Mouse (Mus musculus) myocyte (in vitro differentiated cells): ENCODE measurements around the gene Krtcap3. TPM values are rescaled to one million over a fixed set of nuclear protein-coding genes. Genes with fewer than 3 reads are reported as not detected.
A peak's percentile ranks its signal among the peaks of the same experiment; 100 is the strongest.

Source experiments
- H3K27me3 ChIP-seq: one replicate; pipeline ENCODE4 v1.6.1; 2011; ENCODE audit not compliant: control insufficient read depth, insufficient read depth, insufficient read length
- H3K36me3 ChIP-seq: one replicate; pipeline ENCODE4 v1.6.1; 2011; ENCODE audit not compliant: control insufficient read depth, insufficient read depth
- H3K4me2 ChIP-seq: one replicate; pipeline ENCODE4 v1.6.1; 2011; ENCODE audit warnings: low read depth, control low read depth
- H3K4me3 ChIP-seq: one replicate; pipeline ENCODE4 v1.5.1; 2011; ENCODE audit warnings: mild to moderate bottlenecking, control low read depth, moderate library complexity
- H3K79me2 ChIP-seq: one replicate; pipeline ENCODE4 v1.6.1; 2011; ENCODE audit not compliant: control insufficient read depth, insufficient read depth
- H3ac ChIP-seq: one replicate; pipeline ENCODE4 v1.6.1; 2011; ENCODE audit not compliant: control insufficient read depth, insufficient read length
- CEBPB ChIP-seq: IDR thresholded peaks from 2 replicates; pipeline ENCODE4 v1.6.1; 2011; ENCODE audit warnings: mild to moderate bottlenecking, moderate library complexity; ENCODE audit not compliant: poor library complexity, insufficient read depth, severe bottlenecking
- E2F4 ChIP-seq: IDR thresholded peaks from one replicate; pipeline ENCODE4 v1.6.1; 2011; ENCODE audit warnings: mild to moderate bottlenecking, control low read depth, moderate library complexity; ENCODE audit not compliant: insufficient read depth
- MAX ChIP-seq: IDR thresholded peaks from one replicate; pipeline ENCODE4 v1.6.1; 2011; ENCODE audit warnings: low read depth, mild to moderate bottlenecking, control low read depth
- MYOD1 ChIP-seq, 3 experiments: IDR thresholded peaks; one replicate each; pipeline ENCODE4 v1.6.1; 2011; ENCODE audit warnings: control low read depth in 2 of 3, low read depth in 2 of 3, mild to moderate bottlenecking in 2 of 3, moderate library complexity in 1 of 3; ENCODE audit not compliant: insufficient read length in 2 of 3, control insufficient read depth in 1 of 3
- MYOG ChIP-seq, 3 experiments: IDR thresholded peaks; one replicate each; pipeline ENCODE4 v1.6.1; 2011; ENCODE audit warnings: control low read depth in 2 of 3, low read depth in 2 of 3, mild to moderate bottlenecking in 2 of 3; ENCODE audit not compliant: insufficient read length in 2 of 3, control insufficient read depth in 1 of 3, insufficient read depth in 1 of 3
- POLR2A ChIP-seq: IDR thresholded peaks from one replicate; pipeline ENCODE4 v1.6.1; 2011; ENCODE audit warnings: low read depth, mild to moderate bottlenecking, control low read depth, moderate library complexity; ENCODE audit not compliant: insufficient read length
- POLR2AphosphoS2 ChIP-seq: IDR thresholded peaks from one replicate; pipeline ENCODE4 v1.6.1; 2011; ENCODE audit warnings: low read depth, control low read depth; ENCODE audit not compliant: insufficient read length
- REST ChIP-seq: IDR thresholded peaks from one replicate; pipeline ENCODE4 v1.6.1; 2011; ENCODE audit warnings: mild to moderate bottlenecking, control low read depth, moderate library complexity; ENCODE audit not compliant: insufficient read depth, insufficient read length
- SRF ChIP-seq: IDR thresholded peaks from one replicate; pipeline ENCODE4 v1.6.1; 2011; ENCODE audit warnings: low read depth; ENCODE audit not compliant: control insufficient read depth, insufficient read length
- TCF12 ChIP-seq: IDR thresholded peaks from one replicate; pipeline ENCODE4 v1.6.1; 2011; ENCODE audit warnings: mild to moderate bottlenecking, control low read depth; ENCODE audit not compliant: poor library complexity, insufficient read depth, severe bottlenecking
- TCF3 ChIP-seq: IDR thresholded peaks from one replicate; pipeline ENCODE4 v1.6.1; 2011; ENCODE audit warnings: low read depth, control low read depth; ENCODE audit not compliant: insufficient read length
- USF1 ChIP-seq: IDR thresholded peaks from one replicate; pipeline ENCODE4 v1.6.1; 2011; ENCODE audit warnings: low read depth, mild to moderate bottlenecking, control low read depth, moderate library complexity
- polyA plus RNA-seq: library from polyadenylated mRNA; unstranded; fragments of >200 nt; fragmentation: generic; extraction: Trizol; gene quantifications from one replicate; pipeline ENCODE4 v1.2.1, GENCODE M21; 2012; ENCODE audit warnings: missing spikeins

Gene Krtcap3
- polyA plus RNA-seq, 1 experiment = 2.1 TPM

- Histone ChIP-seq H3K36me3 (peaks cover 32% of the 10 kb centered on the region), H3K79me2 (no peaks in the 10 kb centered on the region), H3K4me2 (no peak overlapping the region), H3K27me3 (no peaks in the 10 kb centered on the region), H3ac (no peak overlapping the region), H3K4me3 (no peak overlapping the region)
- no peak for TF ChIP-seq CEBPB
- peak; percentile 18 for TF ChIP-seq POLR2AphosphoS2
- no peak for TF ChIP-seq SRF
- TF ChIP-seq TCF3 = no peak
Observed at GRCm38 (mm10) chr5:31252795-31253545, 1.5 kb downstream of the Krtcap3 start.

DNA sequence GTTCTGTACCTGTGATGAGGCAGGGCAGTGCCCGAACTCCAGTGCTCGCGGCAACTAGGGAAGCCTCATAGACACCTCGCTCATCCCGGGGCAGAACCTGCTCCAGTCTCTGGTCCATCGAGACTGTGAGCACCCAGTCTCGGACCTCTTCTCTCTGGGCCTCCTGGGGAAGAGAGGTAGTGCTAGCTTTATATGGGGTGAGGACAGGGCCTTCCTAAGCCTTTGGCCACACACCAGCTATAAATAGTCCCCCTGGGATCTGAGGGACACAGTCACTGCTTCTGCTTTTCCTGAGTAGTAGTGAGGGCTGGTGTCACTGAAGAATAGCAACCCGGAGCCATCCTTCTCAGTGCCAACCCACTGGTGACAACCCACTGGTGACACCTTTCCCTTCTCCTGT, 2.3 kb downstream of the Krtcap3 start:
- H3K79me2 ChIP-seq = no peaks in the 10 kb centered on the region
- no peak overlapping the region for H3K4me2 ChIP-seq
- H3K27me3 ChIP-seq = no peaks in the 10 kb centered on the region
- peaks cover 24% of the 10 kb centered on the region for H3K36me3 ChIP-seq
- no peak overlapping the region for H3K4me3 ChIP-seq
- no peak overlapping the region for H3ac ChIP-seq
- no peak for TF ChIP-seq MAX
- TF ChIP-seq USF1 = no peak
- TF ChIP-seq MYOG (IDR thresholded peaks at IDR 0.05; ENCODE audit: control insufficient read depth in 1 of 3, insufficient read depth in 1 of 3, insufficient read length in 2 of 3, low read depth in 2 of 3) = no peak
- TF ChIP-seq CEBPB = no peak
- no peak for TF ChIP-seq POLR2AphosphoS2
- TF ChIP-seq TCF12 = no peak
- TF ChIP-seq POLR2A = no peak
- no peak for TF ChIP-seq TCF3
- TF ChIP-seq MYOD1 (IDR thresholded peaks at IDR 0.05; ENCODE audit: control insufficient read depth in 1 of 3, insufficient read length in 2 of 3, low read depth in 2 of 3) = no peak
- no peak for TF ChIP-seq REST
- TF ChIP-seq SRF = no peak
- TF ChIP-seq E2F4 = no peak

- TF ChIP-seq SRF (no peak), E2F4 (no peak), REST (no peak), USF1 (no peak), POLR2A (no peak), TCF3 (no peak), MYOD1 (IDR thresholded peaks at IDR 0.05; ENCODE audit: control insufficient read depth in 1 of 3, insufficient read length in 2 of 3, low read depth in 2 of 3) (no peak), MYOG (IDR thresholded peaks at IDR 0.05; ENCODE audit: control insufficient read depth in 1 of 3, insufficient read depth in 1 of 3, insufficient read length in 2 of 3, low read depth in 2 of 3) (no peak), MAX (no peak)
- no peak overlapping the region for H3K4me2 ChIP-seq
- H3K27me3 ChIP-seq = no peaks in the 10 kb centered on the region
- no peaks in the 10 kb centered on the region for H3K79me2 ChIP-seq
- no peak overlapping the region for H3K4me3 ChIP-seq
- no peak overlapping the region for H3ac ChIP-seq
- H3K36me3 ChIP-seq = peaks cover 17% of the 10 kb centered on the region
Observed at GRCm38 (mm10) chr5:31254452-31254851, 3.0 kb downstream of the Krtcap3 start.

- H3K36me3 ChIP-seq = peaks cover 13% of the 10 kb centered on the region
- no peaks in the 10 kb centered on the region for H3K79me2 ChIP-seq
- no peaks in the 10 kb centered on the region for H3K27me3 ChIP-seq
- no peak overlapping the region for H3K4me2 ChIP-seq
- TF ChIP-seq USF1 = no peak
- no peak for TF ChIP-seq SRF
- no peak for TF ChIP-seq MAX
- TF ChIP-seq MYOD1 (IDR thresholded peaks at IDR 0.05; ENCODE audit: control insufficient read depth in 1 of 3, insufficient read length in 2 of 3, low read depth in 2 of 3) = no peak
- H3K4me3 ChIP-seq = no peak overlapping the region
- no peak overlapping the region for H3ac ChIP-seq
Observed at GRCm38 (mm10) chr5:31254901-31255300, 3.4 kb downstream of the Krtcap3 start.

- no peaks in the 10 kb centered on the region for H3K27me3 ChIP-seq
- no peaks in the 10 kb centered on the region for H3K79me2 ChIP-seq
- no peak overlapping the region for H3ac ChIP-seq
- H3K4me2 ChIP-seq = no peak overlapping the region
- no peak overlapping the region for H3K4me3 ChIP-seq
- peaks cover 8% of the 10 kb centered on the region for H3K36me3 ChIP-seq
- TF ChIP-seq MYOG (IDR thresholded peaks at IDR 0.05; ENCODE audit: control insufficient read depth in 1 of 3, insufficient read depth in 1 of 3, insufficient read length in 2 of 3, low read depth in 2 of 3) = no peak
- no peak for TF ChIP-seq TCF3
- TF ChIP-seq POLR2AphosphoS2 = no peak
- TF ChIP-seq SRF = no peak
- no peak for TF ChIP-seq CEBPB
- TF ChIP-seq USF1 = no peak
- TF ChIP-seq MAX = no peak
- TF ChIP-seq TCF12 = no peak
- TF ChIP-seq MYOD1 (IDR thresholded peaks at IDR 0.05; ENCODE audit: control insufficient read depth in 1 of 3, insufficient read length in 2 of 3, low read depth in 2 of 3) = no peak
- no peak for TF ChIP-seq E2F4
- no peak for TF ChIP-seq REST
- TF ChIP-seq POLR2A = no peak
Observed at GRCm38 (mm10) chr5:31255381-31255780, 3.9 kb downstream of the Krtcap3 start.
